Mouse (Mus musculus) forelimb bud, embryonic 11.5 days (tissue): ENCODE data around the gene Ptgs1.
A peak's percentile ranks its signal among the peaks of the same experiment; 100 is the strongest.
"Not testable (repeated sequence)": the region's sequence is repeated elsewhere in the genome, so short reads cannot be mapped to it uniquely, and the experiment has no call there.

Source experiments
- DNase-seq: peaks from one replicate; pipeline ENCODE4 v3.0.0-alpha.2; 2012; ENCODE audit warnings: low read depth, low spot score

Gene Ptgs1

DNA sequence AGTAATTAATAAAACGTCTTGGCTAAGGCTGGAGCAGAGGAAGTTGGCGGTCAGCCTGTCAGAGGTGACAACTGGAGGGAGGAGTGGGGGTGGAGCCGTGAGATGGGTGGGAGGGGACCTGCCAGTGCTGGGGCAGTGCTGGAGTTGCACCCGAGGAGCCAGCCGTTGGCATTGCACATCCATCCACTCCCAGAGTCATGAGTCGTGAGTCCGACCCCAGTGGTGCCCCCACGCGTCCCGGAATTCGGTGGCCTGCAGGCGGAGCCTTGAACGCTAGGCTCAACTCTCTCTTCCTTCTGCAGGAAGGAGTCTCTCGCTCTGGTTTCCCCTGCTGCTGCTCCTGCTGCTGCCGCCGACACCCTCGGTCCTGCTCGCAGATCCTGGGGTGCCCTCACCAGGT, at the start of gene Ptgs1:
Gene Ptgs1 (plus strand): TSS at position 61 of the 400 bp plus-strand sequence.
- DNase-seq: no peak

DNA sequence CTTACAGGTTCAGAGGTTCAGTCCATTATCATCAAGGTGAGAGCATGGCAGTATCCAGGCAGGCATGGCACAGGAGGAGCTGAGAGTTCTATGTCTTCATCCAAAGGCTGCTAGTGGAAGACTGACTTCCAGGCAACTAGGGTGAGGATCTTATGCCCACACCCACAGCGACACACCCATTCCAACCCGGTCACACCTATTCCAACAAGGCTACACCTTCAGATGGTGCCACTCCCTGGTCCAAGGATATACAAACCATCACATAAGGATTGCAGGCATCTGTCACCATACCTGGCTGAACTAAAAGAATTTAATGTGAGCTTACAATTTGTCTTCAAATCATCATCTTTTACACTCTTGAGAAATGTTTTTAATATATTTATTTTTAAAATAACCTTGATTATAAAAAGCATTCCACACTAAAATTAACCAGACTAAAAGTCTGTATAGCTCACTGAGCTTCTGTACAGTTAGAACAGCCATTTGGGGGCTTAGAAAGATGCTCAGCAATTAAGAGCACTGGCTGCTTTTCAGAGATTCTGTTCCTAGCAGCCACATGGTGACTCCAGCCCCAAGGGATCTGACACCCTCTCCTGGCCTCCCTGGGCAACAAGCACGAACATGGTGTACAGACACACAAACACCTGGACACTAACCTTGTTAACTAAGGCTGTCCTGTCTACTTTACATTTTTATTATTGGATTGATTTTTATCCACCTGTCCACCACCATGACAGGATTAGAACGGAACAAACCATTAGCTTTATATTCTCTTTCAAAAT, 48.4 kb upstream of the Ptgs1 start:
- not testable (repeated sequence) for DNase-seq

DNA sequence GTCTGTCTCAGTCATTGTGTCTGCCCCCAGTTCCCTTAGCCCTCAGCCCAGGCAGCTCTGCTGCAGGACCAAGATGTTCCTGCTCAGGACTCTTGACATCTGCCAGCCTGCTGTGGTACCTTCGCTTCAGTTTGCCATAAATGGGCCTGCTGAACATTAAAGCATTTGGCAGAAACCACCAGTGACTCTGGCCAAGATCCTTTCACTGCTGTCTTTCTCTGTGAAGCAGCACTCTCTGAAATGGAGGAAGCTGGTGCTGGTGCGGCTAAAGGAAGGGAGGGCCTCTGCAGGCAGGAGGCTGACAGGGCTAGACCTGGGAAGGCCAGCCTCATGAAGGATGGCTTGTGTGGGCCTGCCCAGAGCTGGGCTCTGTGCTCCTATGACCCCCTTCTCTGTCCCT, 46.9 kb upstream of the Ptgs1 start:
- DNase-seq: no peak

- DNase-seq: no peak
These were observed 46.0 kb upstream of the Ptgs1 start for GRCm38 (mm10) chr2:36184192-36184591.

DNA sequence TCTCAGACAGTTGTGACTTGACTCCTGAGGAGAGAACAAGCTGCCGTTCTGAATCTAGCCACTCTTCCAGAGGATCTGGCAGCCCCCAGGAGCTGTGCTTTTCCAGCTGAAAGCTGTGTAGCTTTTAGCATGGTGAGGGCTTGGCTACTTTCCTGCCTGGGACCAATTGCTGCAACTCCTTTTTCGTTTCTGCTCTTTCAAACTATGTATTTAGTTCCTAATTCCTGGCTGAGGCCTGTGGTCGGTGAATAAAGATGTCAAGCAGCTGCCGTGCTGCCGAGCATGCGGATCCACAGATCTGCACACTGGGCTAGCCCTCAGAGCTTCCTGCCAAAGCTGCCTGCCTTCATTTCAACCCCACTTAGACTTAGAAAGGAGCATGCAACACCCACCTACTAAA, 45.4 kb upstream of the Ptgs1 start:
- no peak for DNase-seq

GRCm38 (mm10) chr2:36189200-36189599, 41.0 kb upstream of the Ptgs1 start:
- DNase-seq: not testable (repeated sequence)

- DNase-seq: no peak
These were observed 38.9 kb upstream of the Ptgs1 start for GRCm38 (mm10) chr2:36191098-36191941.

DNA sequence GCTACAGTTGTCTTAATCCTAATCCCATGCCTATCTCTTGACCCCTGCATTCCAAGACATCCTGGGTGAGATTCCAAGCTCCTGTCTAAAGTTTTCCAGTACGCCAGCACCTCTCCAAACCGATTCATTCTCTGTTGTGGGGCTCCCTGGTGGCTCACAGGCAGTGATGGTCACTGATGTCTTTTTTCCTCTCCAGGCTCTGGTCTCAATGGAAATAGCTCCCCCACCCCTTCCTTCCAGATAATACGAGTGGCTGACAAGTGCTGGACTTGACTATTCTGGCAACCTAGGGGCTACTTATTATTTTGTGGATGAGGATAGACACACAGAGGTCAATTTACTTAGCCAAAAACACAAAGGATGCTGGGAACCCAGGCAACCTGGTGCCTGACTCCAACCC, 33.2 kb upstream of the Ptgs1 start:
- no peak for DNase-seq

DNA sequence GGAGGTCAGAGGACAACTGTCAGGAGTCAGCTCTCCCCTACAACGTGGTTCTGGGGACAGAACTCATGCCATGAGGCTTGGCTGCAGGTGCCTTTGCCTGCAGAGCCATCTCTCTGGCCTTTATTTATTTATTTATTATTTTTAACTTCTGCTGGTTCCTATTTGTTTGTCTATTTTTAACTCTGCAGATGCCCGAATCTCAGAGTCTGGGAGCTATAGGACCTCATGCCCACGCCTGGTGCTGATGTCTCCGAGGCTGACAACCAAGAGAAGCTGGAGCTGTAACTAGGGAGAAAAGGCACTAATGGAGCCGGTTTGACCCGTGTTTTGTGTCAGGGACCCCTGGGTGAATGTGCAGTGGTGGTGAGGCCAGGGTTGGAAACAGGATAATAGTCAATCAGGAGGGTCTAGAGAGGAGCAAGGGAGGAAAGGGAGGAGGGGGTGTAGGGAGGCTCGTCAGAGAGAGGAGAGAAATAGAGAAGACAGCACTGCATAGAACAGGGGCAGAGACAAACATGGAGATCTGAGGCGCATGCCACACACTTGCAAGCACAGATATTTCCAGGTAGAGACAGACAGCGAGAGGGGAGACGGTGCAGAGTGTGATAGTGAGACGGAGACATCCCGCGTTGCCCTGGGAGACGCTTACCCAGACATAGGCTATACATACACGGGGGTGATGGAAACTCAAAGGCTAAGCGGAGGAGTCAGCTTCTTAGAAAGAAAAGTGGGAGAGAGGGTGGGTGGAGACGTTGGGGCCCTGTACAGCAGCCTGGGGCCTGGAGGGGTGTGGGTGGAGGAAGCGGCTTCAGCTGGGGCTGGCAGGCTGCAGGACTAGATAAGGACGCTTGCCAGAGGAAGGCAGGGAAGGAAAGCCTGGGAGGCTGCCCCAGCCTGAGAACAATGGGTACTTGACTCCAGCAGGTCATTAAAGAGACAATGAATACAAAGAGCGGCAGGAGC, 32.0 kb upstream of the Ptgs1 start:
- DNase-seq: no peak

DNA sequence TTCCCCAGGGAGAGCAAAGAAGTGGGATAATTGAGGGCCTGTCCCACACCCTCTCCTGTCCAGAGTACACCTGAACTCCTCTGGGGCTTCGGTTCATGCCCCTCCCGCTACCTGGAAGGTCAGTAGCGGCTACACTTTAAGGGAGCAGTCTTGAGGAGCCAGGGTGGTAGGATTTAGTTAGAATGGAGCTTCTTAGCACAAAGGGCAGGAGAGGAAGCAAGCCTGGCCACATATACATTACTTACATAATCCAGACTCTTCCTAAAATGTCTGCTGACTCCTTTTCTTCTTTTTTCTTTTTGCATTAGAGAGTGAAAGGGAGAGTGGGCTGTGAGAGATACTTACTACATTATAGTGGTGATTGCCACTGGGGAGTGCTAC, 31.4 kb upstream of the Ptgs1 start:
- no peak for DNase-seq

DNA sequence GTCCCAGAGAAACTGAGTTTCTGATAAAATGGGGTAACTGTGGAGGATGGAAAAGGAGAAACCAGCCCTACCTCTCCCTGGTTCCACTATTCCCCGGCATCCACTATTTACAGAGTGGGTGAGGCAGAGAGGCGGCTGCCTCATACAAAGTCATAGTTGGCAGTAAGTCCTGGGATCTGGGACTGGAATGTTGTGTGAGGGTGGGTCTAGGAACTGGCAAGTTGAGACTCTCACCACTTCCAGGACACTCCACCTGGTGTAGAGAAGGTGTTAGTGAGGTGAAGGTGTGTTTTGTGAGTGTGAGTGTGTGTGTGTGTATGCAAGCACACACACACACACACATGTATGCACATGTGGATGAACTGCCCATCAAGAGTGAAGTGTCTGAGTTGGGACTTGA, 29.4 kb upstream of the Ptgs1 start:
- DNase-seq: no peak

- no peak for DNase-seq
These were observed 28.2 kb upstream of the Ptgs1 start for GRCm38 (mm10) chr2:36201756-36202610.

GRCm38 (mm10) chr2:36202611-36202880, 27.7 kb upstream of the Ptgs1 start:
- DNase-seq: no peak

- DNase-seq: no peak
These were observed 27.0 kb upstream of the Ptgs1 start for GRCm38 (mm10) chr2:36203011-36203825.

DNA sequence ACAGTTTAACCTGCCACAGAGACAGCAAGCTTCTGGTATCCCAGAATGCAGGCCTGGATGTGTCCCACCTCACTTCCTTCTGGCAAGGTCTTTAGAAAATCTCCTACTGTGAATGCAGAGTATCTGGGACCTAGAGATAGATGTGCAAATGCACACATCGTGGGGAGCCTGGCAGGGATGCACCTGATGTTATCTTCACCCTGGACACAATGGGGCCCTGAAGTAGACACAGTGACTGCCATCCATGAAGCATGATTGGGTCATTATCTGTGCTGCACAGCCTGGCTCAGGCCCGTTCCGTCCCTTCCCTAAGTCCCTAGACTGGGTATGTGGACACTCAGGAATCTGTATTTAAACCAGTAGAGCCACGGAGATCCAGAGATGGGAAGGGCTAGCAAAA, 25.6 kb upstream of the Ptgs1 start:
- no peak for DNase-seq

DNA sequence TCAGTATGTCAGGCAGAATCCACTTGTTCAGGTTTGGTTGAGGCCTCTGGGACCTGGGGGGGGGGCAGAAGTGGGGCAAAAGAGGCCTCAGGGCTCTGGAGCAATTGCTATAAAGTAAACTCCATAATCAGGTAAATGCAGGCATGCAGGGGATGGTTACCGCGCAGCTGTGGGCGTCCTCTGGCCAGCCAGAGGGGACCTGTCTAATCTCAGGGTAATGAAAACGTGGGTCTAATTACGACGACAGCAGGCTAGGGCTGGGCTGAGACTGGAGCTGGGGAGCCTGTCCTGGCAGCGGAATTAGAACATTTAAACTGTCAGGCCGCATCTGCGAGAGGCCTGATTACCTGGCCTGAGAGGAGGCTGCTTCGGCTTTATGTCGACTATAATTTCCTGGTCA, 23.2 kb upstream of the Ptgs1 start:
- peak; percentile 63 for DNase-seq

GRCm38 (mm10) chr2:36210796-36211195, 19.4 kb upstream of the Ptgs1 start:
- no peak for DNase-seq

DNA sequence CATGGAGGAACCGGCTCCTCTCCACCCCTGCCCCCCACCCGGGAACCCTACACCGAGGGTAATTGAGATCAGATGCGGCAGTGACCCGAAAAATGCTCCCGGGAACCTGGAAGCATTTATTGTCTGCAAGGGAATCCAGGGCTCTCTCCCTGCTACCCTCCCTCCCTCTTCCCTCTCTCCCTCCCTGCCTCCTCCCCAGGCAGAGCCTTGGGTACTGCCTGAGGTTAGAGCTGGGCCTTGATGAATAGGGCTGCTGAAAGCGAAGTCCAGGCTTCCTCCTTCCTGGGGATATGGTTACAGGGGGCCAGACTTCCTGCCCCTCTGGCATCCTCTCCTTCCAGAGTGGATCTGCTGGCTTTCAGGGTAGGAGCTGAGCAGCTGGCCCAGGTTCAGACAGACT, 18.4 kb upstream of the Ptgs1 start:
- peak; percentile 78 for DNase-seq

DNA sequence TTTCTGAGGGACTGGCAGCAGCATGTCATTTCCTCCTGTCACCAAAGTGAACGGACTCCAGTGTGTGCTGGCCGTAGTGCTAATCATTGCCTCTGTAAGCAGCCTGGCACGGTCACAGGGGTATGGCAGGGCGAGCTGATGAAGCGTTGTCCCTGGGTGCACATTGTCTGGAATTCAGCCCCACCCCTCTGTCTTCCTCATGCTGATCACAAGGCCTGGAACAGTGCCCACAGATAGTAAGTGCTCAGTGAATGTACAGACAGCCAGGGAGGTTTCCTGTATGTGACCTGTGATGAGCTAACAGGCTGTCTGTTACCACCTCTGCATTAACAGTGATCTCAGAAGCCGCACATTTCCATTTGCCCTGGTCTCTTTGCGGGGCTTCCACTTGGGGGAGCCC, 17.1 kb upstream of the Ptgs1 start:
- DNase-seq: no peak

- DNase-seq: peak; percentile 96
These were observed 16.2 kb upstream of the Ptgs1 start for GRCm38 (mm10) chr2:36214023-36214422.
